Mouse (Mus musculus) gastrocnemius, adult 8-10 months (tissue): Measurements from ENCODE around the gene Thap8. TPM values are rescaled to one million over a fixed set of nuclear protein-coding genes. Genes with fewer than 3 reads are reported as not detected.

ENCODE experiments used
- total RNA-seq, 4 experiments: library from RNA; stranded (reverse); gene quantifications; 2 replicates each; pipeline ENCODE4 v1.2.4; 2022

Gene Thap8
- total RNA-seq, 4 experiments from 2014 or later = not detected

Other genes with a start within 250 kb of the Thap8 start
- 1 to 10 TPM; 1.2 to 2.1 (median 1.6) TPM for gene Zfp14, start 228.7 kb upstream of the Thap8 start, total RNA-seq
- 1 to 10 TPM in 3 of 4 experiments, under 1 TPM in 1; 0.19 to 2.2 (median 1.6) TPM for gene Zfp82, start 207.2 kb upstream of the Thap8 start, total RNA-seq
- gene Gm26920, start 189.7 kb upstream of the Thap8 start, total RNA-seq = 1 to 10 TPM in 1 of 4 experiments, not detected in 3; 1.9 TPM
- 1 to 10 TPM; 2.3 to 3.7 (median 3.0) TPM for gene Zfp566, start 189.6 kb upstream of the Thap8 start, total RNA-seq
- 10 to 100 TPM; 34.0 to 49.3 (median 42.0) TPM for gene Zfp260, start 185.3 kb upstream of the Thap8 start, total RNA-seq
- gene Zfp382, start 158.2 kb upstream of the Thap8 start, total RNA-seq = 1 to 10 TPM in 1 of 4 experiments, under 1 TPM in 3; 0.87 to 1.1 (median 0.95) TPM
- gene Zfp146, start 110.3 kb upstream of the Thap8 start, total RNA-seq = 10 to 100 TPM; 22.6 to 31.4 (median 26.4) TPM
- 100 to 1,000 TPM; 730 to 997 (median 888) TPM for gene Cox7a1, start 96.0 kb upstream of the Thap8 start, total RNA-seq
- 100 to 1,000 TPM; 164 to 196 (median 175) TPM for gene Capns1, start 81.3 kb upstream of the Thap8 start, total RNA-seq
- gene Polr2i, start 48.1 kb upstream of the Thap8 start, total RNA-seq = 10 to 100 TPM; 55.8 to 67.4 (median 62.3) TPM
- 10 to 100 TPM; 26.8 to 38.6 (median 31.1) TPM for gene Tbcb, start 47.8 kb upstream of the Thap8 start, total RNA-seq
- not detected for gene Ovol3, start 44.4 kb upstream of the Thap8 start, total RNA-seq
- gene Wdr62, start 325 bp downstream of the Thap8 start, total RNA-seq = 1 to 10 TPM in 3 of 4 experiments, under 1 TPM in 1; 0.90 to 2.3 (median 1.4) TPM
- 1 to 10 TPM; 1.1 to 7.3 (median 3.4) TPM for gene Clip3, start 11.6 kb downstream of the Thap8 start, total RNA-seq
- 10 to 100 TPM; 21.4 to 31.1 (median 26.4) TPM for gene Alkbh6, start 28.6 kb downstream of the Thap8 start, total RNA-seq
- 1 to 10 TPM in 2 of 4 experiments, under 1 TPM in 1, not detected in 1; 0.73 to 1.7 (median 1.3) TPM for gene Syne4, start 34.7 kb downstream of the Thap8 start, total RNA-seq
- under 1 TPM; 0.32 to 0.92 (median 0.53) TPM for gene E130208F15Rik, start 41.6 kb downstream of the Thap8 start, total RNA-seq
- gene Sdhaf1, start 43.8 kb downstream of the Thap8 start, total RNA-seq = 1 to 10 TPM; 5.9 to 8.7 (median 7.5) TPM
- 1 to 10 TPM; 4.5 to 7.5 (median 5.6) TPM for gene Lrfn3, start 82.7 kb downstream of the Thap8 start, total RNA-seq
- gene Tyrobp, start 133.7 kb downstream of the Thap8 start, total RNA-seq = 1 to 10 TPM in 2 of 4 experiments, under 1 TPM in 2; 0.82 to 5.5 (median 2.1) TPM
- gene Hcst, start 139.8 kb downstream of the Thap8 start, total RNA-seq = not detected
- under 1 TPM in 1 of 4 experiments, not detected in 3; 0.40 TPM for gene Nfkbid, start 141.6 kb downstream of the Thap8 start, total RNA-seq
- 1 to 10 TPM in 1 of 4 experiments, under 1 TPM in 3; 0.46 to 1.5 (median 0.71) TPM for gene Aplp1, start 165.4 kb downstream of the Thap8 start, total RNA-seq
- gene Kirrel2, start 177.6 kb downstream of the Thap8 start, total RNA-seq = not detected
- gene Nphs1, start 178.2 kb downstream of the Thap8 start, total RNA-seq = not detected
- gene Prodh2, start 213.5 kb downstream of the Thap8 start, total RNA-seq = not detected